Mouse (Mus musculus) urinary bladder, adult 2 months (tissue): ENCODE results near the gene Rftn2. TPM values are rescaled to one million over a fixed set of nuclear protein-coding genes. Genes with fewer than 3 reads are reported as not detected.

Source experiments
- DNase-seq: peaks from one replicate; pipeline ENCODE4 v3.0.0; 2022; ENCODE audit warnings: low spot score
- polyA plus RNA-seq: library from polyadenylated mRNA; depleted of rRNA; stranded (reverse); fragments of >200 nt; gene quantifications from 2 replicates; pipeline ENCODE4 v1.2.3, GENCODE M21; 2012; rRNA removed

The Rftn2 gene
- polyA plus RNA-seq: 7.1 and 8.7 TPM in 2 replicates

DNA sequence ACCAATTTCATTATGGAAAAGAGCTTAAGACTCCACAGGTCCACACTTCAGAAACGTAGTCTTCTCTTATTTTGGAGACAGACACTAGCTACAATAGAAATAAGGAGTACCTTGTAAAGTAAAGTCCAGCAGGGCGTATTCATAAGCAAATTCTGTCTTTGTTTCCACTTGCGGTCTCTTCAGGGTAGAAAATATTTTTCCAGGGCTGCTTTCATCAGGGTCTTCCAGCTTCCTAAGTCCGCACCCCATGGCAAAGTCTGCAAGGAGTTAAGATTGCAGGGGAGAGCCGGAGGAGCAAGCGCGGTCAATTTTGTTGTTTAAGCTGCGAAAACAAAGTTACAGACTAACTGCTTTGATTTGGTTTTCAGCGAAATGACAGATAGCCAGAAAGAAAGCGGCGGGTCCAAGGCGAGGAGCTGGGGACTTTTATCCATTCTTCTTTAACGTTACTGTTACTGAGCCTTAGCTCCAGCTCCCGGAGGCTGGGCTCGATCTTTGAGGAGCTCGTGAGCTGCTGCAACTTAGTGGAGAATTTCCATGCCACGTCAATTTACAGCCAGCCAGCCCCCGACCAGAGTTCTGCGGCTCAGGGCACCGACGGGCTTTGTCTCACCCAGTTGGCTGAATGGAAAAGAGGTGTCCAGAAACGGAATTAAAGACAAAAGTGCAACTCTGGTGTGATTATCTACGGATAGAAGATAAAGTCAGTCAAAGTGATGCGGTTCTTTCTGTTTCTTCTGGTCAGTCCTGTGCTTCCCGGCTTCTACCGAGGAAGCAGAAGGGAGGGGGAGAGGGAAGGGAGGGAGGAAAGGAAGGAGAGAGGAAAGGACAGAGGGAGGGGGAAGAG lies at the start of gene Rftn2:
TSS of gene Rftn2 (minus strand) at position 772 of the 847 bp plus-strand sequence.
- no peak for DNase-seq

DNA sequence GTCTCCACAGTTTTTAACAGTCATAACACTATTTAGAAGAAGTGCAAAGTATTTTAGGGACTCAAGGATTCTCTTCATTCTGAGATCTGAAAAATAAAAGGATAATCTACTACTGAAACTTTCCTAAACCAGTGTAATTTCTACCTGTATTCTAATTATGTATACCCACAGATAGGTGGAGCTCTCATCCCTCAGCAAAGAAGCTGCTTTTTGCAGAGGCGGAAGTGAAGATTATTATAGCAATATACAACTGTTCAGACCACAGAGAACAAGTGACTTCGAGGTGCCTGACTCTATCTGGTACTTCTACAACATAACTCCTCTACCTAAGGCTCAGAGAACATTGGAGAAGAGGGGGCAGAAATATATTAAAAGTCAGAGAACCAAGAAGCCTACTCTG lies 38.9 kb upstream of the Rftn2 start:
- DNase-seq: no peak

DNA sequence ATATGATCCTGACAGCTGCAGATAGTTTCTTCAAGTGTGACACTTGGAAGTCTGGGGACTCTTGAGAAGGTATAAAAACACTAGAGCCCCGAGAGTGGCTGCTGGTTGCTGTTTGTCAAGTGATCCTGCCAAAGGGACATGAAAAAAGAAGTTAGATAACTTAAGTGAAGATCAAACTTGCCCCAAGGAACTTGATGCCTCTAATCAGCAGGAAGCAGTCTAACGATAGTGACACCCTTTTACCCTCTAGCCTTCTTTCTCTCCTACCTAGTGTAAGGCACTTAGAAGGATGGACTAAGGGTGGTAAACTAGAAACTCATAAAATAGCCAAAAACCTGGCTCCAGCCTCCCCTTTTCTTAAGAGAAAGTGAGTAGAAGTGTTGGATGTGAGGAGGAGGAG lies 37.8 kb upstream of the Rftn2 start:
- no peak for DNase-seq

DNA sequence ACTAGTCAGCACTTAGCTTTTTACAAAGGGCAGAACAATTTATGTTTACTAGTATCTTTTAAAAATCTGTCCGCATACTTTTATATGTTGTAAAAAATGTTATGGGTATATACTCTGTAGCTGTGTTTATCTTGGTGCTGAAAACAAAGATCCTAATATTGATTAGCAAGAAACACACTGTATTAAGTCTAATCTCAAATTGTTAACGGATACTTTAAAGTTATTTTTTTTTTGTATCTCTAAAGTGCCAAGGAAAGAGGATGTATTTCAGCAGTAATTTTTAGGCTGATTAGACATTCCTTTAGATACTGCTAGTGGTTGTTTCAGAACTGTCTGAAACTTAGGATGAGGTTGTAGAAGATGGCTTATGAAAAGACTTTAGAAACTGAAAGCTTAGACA lies 19.8 kb upstream of the Rftn2 start:
- no peak for DNase-seq

DNA sequence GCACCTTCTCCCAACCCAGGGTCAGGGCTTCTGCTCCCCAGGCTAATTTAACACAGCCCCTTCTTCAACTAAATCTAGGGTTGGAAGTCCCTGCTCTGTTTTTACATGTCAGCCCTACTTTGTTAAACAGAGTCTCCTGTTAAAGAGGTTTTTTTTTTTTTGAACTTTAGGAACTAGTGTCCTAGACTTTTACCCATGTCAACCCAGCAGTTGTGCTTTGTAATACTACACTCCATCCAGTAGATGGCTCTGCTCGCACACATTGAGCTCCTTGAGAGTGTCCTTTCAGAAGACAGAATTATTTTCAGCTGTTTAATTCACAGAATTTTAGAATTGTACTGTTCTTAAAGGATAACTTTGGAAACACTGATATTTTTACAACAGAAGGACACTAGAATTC lies 12.7 kb upstream of the Rftn2 start:
- DNase-seq: no peak

DNA sequence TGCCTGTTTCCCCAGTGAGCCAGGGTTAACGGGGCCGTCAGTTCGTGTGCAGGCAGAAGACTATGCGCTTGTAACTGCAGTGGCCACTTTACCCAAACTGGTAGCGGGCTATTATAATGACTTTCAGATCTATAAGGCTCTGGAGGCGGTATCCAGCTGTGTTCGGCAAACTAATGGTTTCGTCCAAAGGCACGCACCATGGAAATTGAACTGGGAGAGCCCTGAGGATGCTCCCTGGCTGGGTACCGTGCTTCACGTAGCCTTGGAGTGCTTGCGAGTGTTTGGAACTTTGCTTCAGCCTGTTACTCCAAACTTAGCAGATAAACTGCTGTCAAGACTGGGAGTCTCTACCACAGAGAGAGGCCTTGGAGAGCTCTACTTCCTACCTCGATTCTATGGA lies 11.9 kb upstream of the Rftn2 start:
- DNase-seq: no peak

DNA sequence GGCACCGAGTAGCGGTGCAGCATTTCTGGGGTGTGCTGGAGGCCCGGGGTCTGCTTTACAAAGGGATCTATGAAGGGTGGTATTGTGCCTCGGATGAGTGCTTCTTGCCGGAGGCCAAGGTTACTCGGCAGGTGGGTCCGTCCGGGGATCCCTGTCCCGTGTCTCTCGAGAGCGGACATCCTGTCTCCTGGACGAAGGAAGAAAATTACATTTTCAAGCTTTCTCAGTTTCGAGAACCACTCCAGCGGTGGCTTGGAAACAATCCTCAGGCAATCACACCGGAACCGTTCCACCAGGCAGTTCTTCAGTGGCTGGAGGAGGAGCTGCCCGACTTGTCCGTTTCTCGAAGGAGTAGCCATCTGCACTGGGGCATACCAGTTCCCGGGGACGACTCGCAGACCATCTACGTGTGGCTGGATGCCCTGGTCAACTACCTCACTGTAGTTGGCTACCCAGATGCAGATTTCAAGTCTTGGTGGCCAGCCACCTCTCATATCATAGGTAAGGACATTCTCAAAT lies 11.1 kb upstream of the Rftn2 start:
- DNase-seq: peak; percentile 30

DNA sequence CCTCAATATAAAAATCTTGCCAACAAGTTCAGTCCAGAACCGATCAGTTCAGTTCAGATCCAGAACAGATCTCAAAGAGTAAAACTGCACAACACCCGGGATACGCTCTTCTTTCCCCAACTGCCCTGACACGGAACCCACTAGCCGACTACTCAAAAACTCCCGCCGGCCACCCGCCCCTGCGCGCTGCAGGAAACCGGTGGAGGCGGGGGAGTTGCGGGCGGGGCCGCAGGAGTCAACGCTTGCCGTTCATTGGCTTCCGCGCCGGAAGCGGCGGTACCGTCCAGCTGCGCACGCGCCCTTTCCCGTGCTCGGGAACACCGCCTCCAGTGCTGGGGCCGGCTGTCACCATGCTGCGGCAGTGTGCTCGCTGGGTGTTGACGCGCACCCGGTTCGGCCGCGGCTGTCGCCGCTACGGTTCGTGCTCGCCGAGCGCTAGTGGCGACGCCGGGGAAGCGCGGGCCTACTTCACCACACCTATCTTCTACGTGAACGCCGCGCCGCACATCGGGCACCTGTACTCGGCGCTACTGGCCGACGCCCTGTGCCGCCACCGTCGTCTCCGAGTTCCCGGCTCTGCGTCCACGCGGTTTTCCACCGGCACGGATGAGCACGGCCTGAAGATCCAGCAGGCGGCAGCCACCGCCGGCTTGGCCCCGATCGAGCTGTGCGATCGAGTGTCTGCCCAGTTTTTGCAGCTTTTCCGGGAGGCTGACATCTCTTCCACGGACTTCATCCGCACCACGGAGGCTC lies 10.5 kb upstream of the Rftn2 start, which contains the start of gene Mars2:
TSS of gene Mars2 (plus strand) at position 288 of the 753 bp plus-strand sequence.
- peak; percentile 87 for DNase-seq

DNA sequence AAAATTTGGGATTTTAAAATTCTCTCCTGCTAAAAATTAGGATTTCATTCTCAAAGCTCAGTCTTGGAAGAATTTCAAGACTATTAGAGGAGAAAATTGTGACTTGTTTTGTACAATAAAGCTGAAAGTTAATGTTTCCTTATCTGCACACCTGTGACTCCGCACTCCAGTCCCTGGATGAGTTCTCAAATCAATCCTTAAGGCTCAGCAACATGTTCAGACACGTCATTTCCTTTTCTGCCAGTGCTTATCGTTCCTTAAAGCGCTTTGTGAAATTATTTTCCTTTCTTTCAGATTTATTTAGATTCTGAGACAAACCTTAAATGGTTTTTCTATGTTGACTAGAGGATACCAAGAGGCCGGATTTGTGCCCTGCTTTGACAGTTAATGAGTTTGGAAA lies 9.9 kb upstream of the Rftn2 start:
- DNase-seq: no peak

DNA sequence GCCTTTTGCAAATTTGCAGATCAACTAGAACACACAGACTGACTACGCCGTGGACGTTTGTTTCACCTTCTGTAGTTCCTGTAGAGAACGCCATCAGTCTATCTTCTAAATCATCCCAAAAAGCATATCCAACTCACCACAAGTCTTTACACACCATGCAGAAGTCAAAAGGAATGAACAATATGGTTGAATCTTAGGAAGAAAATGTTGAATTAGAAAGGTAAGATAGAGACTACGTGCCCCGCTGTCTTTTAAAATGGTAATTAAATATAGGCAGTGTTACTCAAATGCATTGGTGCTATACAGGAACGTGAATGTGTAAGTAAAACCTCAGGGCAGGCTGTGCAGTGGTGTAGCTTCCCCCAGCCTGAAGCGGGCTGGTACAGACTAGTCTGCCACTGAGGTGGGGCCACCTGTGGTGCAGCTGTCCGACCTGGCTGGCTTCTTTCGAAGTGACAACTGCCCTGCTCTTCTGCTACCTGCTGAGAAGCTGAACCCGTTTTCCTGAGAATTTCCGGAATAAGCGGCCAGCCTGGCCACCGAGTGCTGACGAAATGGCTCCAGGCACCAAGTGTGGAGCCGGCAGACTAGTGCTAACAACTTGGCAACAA lies 8.4 kb upstream of the Rftn2 start:
- DNase-seq: no peak

DNA sequence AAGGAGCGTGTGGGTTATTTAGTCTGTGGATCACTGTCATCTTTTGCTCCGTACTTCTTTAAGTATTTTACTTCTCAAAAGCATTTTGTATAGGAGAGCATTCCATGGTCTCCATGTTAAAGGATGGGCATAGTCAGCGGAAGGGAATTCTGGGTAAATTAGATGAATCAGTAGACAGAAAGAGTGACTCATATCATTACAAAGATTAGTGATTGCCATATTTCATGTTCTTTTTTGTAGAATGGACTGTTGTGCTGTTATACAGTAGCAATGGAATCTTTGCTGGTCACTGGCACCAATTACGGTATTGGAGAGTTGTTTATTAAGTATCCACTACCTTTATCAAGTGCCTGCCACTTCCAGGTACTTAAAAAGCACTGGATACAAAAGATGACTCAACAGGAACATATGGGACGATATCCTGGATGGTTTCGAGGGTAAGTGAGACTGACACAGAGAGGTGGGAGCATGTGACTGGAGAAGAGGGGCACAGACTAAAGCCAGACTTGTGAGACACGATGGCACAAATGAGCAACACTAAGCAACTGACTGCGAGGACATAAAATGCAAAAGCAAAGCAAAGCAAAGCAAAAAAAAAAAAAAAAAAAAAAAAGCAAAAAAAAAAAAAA lies 1.8 kb upstream of the Rftn2 start:
- no peak for DNase-seq

DNA sequence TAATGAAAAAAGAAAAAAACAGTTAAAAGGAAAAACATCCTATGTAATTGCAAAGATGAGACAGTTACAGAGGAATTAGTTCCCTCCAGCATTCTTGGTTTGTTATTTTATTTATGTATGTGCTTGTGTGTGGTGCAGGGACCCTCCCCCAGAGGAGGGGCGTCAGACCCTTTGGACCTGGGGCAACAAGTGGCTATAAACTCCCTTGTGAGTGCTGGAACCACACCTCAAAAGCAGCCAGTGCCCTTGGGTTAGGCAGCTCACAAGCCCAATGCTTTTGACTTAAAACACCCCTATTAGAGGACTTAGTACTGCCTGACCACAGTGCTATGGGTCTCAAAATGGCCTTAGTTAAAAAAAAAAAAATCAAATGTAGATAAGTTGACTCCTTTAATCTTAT lies 794 bp upstream of the Rftn2 start:
- no peak for DNase-seq

DNA sequence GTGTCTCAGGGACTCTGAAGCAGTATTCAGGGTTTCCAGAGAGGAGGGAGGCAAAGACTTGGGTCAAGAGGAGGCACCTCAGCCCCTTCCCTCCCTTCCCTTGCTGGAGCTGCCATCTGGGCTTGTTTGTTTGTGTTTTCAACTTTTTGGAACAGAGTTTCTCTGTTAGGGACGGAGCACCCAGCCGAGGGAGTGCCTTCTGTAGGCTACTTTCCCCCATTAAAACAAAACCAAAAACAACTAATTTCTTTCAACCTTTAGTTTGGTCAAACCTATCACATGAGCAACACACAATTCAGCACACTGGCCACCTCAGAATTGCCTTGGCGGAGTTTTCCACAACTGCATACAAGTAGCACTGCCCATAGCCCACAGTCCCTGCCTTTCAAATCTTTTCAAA lies 1.2 kb downstream of the Rftn2 start:
- no peak for DNase-seq

DNA sequence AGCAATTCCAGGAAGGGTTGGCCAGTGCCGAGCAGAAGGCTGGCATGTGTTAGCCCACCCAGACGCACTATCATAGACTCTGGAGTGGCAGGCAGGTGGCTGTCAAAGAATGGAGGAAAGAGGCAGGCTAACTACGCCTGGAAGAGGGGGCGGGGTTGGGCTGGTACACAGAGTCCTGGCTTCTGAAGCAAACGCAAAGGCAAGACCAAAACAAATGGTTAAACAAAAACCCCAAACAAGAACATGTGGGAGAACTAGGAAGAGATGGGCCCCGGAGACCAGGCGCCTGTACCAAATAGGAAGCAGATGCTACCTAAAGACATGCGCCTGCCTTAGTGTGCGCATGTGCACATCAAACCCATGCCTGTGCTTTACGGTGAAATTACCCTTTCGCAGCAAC lies 2.5 kb downstream of the Rftn2 start:
- no peak for DNase-seq

DNA sequence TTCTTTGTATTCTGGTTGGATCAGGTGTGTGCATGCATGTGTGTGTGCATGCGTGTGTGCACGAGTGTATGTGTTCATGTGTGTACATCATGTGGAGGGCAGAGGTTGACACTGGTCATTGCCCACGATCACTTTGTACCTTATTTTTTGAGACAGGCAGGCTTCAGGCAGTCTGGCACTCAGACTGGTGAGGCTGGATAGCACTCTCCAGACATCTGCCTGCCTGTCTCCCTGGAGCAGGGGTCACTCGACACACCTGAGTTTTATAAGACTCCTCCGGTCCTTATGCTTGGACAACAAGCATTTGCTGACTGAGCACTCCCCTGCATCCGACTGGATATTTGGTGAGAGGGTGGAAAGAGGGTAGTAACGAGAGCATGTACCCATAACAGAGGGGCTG lies 3.6 kb downstream of the Rftn2 start:
- DNase-seq: no peak

DNA sequence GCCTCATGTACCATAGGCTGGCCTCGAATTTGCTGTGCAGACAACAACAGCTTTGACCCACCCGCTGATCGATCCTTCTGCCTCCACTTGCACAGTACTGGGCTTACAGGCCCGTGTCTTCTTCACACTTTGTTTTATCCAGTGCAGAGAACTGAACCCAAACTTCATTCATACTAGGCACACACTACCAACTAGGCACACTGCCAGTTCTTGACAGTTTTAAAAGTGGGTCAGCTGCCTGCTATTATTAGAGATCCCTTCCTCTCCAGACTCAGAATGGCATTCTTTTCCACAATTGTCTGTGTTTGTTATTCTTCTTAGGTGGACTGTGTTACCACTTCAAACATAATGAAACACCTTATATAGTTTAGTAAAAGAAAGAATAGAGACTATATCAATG lies 5.2 kb downstream of the Rftn2 start:
- no peak for DNase-seq

DNA sequence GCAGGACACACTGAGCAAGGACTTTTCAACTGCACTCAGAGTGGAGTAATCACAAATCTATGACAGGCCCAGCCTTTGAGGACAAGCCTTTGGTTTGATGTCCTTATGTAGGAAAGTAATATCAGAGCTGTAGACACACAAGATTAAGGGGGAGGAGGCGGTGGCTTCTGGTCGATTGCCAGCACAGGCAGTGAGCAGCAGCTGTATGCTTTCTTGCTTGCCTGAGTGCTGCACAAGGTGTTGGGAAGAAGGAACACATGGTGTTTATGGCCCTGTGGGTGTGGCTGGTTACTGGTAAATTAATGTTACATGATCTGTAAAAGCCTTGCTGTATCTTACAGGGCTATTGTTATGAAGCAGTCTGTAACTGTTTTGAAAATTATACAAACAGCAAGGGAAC lies 9.4 kb downstream of the Rftn2 start:
- no peak for DNase-seq

DNA sequence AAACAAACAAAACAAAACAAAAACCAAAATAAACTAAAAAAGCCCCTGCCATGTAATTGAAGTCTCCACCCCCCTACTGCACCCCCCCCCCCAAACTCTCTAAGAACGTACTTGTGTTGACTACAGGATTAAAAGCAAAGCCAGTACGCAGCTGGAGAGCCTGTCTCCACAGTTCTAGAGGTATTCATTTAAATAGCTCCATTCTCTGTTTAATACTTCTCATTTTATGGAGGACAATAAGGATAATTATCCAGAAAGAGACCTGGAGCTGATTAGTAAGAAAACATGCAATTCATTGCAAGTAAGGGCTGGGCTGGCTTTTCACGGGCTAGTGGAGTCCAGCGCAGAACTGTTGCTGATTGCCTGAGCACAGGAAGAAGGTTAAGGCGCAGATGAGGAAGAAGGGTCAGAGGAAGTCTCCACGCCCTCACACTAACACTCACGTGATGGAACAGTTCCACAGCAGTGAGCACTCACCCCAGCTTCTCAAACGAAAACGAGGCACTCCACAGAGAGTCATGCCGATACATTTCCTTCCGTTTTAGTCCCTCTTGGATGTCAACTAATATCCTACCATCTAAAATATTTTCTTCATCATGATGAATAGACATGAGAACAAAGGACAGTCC lies 11.3 kb downstream of the Rftn2 start:
- DNase-seq: no peak

DNA sequence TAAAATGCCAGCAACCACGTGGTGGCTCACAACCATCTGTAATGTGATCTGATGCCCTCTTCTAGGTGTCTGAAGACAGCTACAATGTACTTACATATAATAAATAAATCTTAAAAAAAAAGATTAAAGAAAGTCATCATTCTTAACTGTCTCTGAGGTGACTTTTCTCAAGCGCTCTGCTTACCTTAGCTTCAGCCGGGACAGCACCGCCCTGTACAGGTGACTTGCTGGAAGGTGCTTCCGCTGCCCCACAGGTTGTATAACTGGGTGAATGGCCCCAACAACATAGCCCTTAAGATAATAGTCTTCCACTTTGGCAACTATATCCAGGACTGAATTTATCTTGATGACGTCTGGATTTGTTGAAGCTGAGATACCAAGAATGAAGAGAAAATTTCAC lies 12.6 kb downstream of the Rftn2 start:
- DNase-seq: no peak

DNA sequence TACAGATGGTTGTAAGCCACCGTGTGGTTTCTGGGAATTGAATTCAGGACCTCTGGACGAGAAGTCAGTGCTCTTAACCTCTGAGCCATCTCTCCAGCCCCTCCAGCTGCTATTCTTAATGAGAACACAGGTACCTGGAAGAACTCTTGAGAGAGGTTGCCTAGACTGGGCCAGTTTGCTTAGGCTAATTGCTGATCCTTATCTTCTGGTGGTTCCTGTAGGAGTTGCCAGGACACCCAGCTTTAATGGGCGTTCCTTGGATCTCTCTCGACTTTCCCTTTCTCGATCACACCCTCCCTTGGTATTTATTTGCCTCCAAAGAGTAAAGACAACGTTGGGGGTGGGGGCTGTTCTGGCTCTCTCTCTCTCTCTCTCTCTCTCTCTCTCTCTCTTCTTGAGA lies 13.1 kb downstream of the Rftn2 start:
- no peak for DNase-seq

DNA sequence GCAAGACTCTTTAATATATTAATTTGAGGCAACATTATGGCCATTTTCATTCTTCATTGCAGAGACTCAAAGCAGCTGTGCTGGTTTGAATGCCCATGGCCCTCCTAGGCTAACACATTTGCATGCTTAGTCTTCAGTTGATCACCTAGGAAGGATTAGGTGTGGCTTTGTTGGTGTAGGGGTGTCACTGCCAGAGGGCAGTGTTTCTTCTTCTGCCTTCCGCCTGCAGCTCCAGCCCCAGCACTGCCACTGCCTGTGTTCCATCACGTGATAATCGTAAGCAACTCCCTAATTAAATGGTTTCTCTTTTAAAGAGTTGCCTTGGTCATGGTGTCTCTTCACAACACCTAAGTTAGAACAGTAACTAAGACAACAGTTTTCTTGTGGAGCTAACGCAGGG lies 13.8 kb downstream of the Rftn2 start:
- DNase-seq: no peak

DNA sequence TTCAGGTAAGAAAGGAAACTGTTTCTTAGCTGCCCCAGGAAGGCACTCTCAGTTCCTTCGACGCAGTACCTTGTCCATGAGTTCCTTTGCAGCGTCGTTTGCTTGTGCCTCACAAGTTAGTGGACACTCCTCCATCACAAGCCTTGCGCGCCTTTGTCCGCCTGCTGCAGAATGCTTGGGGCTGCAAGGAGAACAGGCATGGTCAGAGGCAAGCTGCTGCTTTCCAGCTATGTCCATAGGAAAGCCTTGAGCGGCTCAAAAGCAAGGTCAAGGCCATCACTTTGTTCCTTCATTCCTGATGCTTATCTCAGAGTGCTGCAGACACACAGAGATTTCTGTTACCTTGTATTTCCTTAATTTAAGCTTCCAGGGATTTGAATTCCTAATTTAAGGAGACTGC lies 15.5 kb downstream of the Rftn2 start:
- DNase-seq: no peak
